Mouse (Mus musculus) ES-E14 (cell line): ENCODE results near the gene Ly6g6c. TPM values are rescaled to one million over a fixed set of nuclear protein-coding genes. Genes with fewer than 3 reads are reported as not detected.

Experiments
- DNase-seq: peaks from one replicate; pipeline ENCODE4 v3.0.0-alpha.2; 2013; ENCODE audit warnings: low read depth, low spot score
- H3K27ac ChIP-seq: 2 replicates; pipeline ENCODE4 v1.5.1; 2012; ENCODE audit warnings: low read depth, mild to moderate bottlenecking, low read length, moderate library complexity, mixed read lengths; ENCODE audit not compliant: poor library complexity, insufficient read depth, severe bottlenecking
- H3K36me3 ChIP-seq: 2 replicates; pipeline ENCODE4 v1.6.1; 2012; ENCODE audit warnings: mild to moderate bottlenecking, low read length, moderate library complexity, mixed read lengths; ENCODE audit not compliant: control insufficient read depth, poor library complexity, insufficient read depth, severe bottlenecking
- H3K4me1 ChIP-seq, 2 experiments: fragments of 150-350 bp in 1 of 2; sonication (generic) in 1 of 2; 2 replicates each; pipeline ENCODE4 v1.6.1; 2012; ENCODE audit warnings: low read length in 2 of 2, mild to moderate bottlenecking in 1 of 2, mixed read lengths in 1 of 2; ENCODE audit not compliant: control insufficient read depth in 2 of 2, insufficient read depth in 2 of 2, poor library complexity in 1 of 2
- H3K4me3 ChIP-seq, 2 experiments: fragments of 150-350 bp in 1 of 2; sonication (generic) in 1 of 2; 2 replicates each; pipeline ENCODE4 v1.5.1; 2012; ENCODE audit warnings: low read length in 2 of 2, low read depth in 1 of 2, mild to moderate bottlenecking in 1 of 2, mixed read lengths in 1 of 2; ENCODE audit not compliant: insufficient read depth in 1 of 2, poor library complexity in 1 of 2, severe bottlenecking in 1 of 2
- H3K9ac ChIP-seq: 2 replicates; pipeline ENCODE4 v1.6.1; 2012; ENCODE audit warnings: low read depth, mild to moderate bottlenecking, low read length, mixed read lengths; ENCODE audit not compliant: poor library complexity, insufficient read depth, severe bottlenecking
- H3K9me3 ChIP-seq: fragments of 150-350 bp; sonication (generic); 2 replicates; pipeline ENCODE4 v1.6.1; 2012; ENCODE audit warnings: low read depth, mild to moderate bottlenecking, low read length; ENCODE audit not compliant: control insufficient read depth, insufficient read depth
- CHD2 ChIP-seq: IDR thresholded peaks from 2 replicates; pipeline ENCODE4 v1.6.1; 2014; ENCODE audit warnings: mild to moderate bottlenecking, low read depth, low read length, inconsistent platforms
- HCFC1 ChIP-seq: IDR thresholded peaks from 2 replicates; pipeline ENCODE4 v1.6.1; 2012; ENCODE audit warnings: low read length, inconsistent platforms, borderline replicate concordance; ENCODE audit not compliant: insufficient read depth
- MAFK ChIP-seq: IDR thresholded peaks from 2 replicates; pipeline ENCODE4 v1.6.1; 2014; ENCODE audit warnings: mild to moderate bottlenecking, low read depth, low read length, inconsistent platforms; ENCODE audit not compliant: insufficient read depth
- ZC3H11A ChIP-seq: IDR thresholded peaks from 2 replicates; pipeline ENCODE4 v1.6.1; 2012; ENCODE audit warnings: low read depth, mild to moderate bottlenecking, inconsistent platforms, low read length, borderline replicate concordance
- ZNF384 ChIP-seq: IDR thresholded peaks from 2 replicates; pipeline ENCODE4 v1.6.1; 2012; ENCODE audit warnings: low read depth, low read length, inconsistent platforms
- in situ Hi-C, 2 experiments: fragments of 600-800 bp; cut with MboI; formaldehyde crosslinking; loops; one replicate each; pipeline ENCODE4 v1.15.1; 2025; ENCODE audit warnings: low sequenced_read_pairs in 2 of 2, inconsistent platforms in 1 of 2; ENCODE audit not compliant: unreplicated experiment in 2 of 2
- total RNA-seq: library from RNA; depleted of rRNA; stranded (reverse); fragments of 300-350 nt; gene quantifications from 2 replicates; pipeline ENCODE4 v1.2.3, GENCODE M21; 2012

Ly6g6c gene
- total RNA-seq, 1 experiment: not detected

DNA sequence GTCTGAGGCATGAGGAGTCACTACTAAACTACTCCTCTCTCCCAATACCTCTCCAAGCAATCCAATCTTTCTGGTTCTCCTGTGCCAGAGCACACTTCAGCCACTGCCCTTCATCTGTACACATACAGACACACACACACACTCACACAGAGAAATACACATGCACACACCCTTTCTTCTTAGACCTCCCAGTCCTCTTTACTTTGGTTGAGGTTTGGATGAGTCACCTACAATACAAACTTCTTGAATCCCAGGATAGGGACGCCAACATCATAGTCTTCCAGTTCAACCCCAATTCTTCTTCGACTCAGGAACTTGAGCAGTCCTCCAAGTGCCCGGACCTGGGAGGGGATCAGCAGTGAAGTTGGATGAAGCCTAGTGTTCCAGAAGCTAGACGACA is 21.4 kb upstream of the Ly6g6c start:
- Histone ChIP-seq H3K27ac (no peak overlapping the region), H3K36me3 (no peaks in the 10 kb centered on the region), H3K9me3 (no peaks in the 10 kb centered on the region), H3K4me3 (no peak overlapping the region), H3K4me1 (peaks cover 0 to 8% of the 10 kb centered on the region in 2 experiments; a peak in 2 of 4 replicates), H3K9ac (no peak overlapping the region)
- in situ Hi-C loops: no loop called here
- no peak for DNase-seq
- TF ChIP-seq ZC3H11A: no peak

DNA sequence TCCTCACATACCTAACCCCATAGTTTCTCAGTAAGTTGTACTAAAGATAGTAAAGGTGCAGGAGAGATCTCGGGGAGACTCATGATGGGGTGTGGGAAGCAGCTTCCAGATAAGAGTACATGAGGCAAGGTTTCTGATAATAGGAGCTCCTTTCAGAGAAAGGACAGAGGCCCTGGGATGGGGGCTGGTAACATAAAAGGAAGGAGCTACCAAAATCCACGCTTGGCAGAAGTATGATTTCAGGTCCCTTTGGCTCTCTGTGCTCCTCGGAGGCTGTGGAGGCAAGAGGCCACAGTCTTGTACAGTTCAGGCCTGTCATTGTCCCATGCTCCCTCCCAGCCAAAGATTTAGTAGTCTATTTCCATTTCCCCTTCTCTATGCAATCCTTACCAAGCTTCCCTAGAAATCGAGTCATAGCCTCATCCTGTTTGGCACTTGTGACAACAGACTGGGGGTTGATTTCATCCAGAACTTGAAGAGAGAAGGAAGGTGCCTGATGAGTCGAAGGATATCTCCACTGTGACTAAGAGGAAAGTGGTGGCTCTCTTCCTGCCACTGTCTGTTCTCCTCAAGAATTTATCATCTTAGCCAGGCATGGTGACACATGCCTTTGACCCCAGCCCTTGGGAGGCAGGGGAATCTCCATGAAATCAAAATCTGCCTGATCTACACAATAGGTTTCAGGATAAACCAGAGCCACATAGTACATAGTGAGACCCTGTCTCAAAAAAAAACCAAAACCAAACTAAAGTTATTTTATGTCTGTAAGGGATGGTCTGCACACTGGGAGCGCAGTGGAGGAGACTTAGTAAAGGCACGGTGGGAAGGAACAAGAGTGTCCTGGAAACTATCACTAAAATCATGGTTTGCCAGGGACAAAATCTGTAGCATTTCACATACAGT is 20.0 kb upstream of the Ly6g6c start:
- Histone ChIP-seq H3K4me3 (peak overlapping the region in 1 of 2 experiments; percentile 78; a peak in 2 of 4 replicates), H3K9ac (no peak overlapping the region), H3K27ac (no peak overlapping the region), H3K36me3 (no peaks in the 10 kb centered on the region), H3K4me1 (peaks cover 0 to 14% of the 10 kb centered on the region in 2 experiments), H3K9me3 (no peaks in the 10 kb centered on the region)
- no peak for TF ChIP-seq HCFC1
- TF ChIP-seq ZNF384: no peak
- TF ChIP-seq ZC3H11A: no peak
- TF ChIP-seq CHD2: no peak
- TF ChIP-seq MAFK: no peak
- in situ Hi-C loops: no loop called here
- DNase-seq: no peak

DNA sequence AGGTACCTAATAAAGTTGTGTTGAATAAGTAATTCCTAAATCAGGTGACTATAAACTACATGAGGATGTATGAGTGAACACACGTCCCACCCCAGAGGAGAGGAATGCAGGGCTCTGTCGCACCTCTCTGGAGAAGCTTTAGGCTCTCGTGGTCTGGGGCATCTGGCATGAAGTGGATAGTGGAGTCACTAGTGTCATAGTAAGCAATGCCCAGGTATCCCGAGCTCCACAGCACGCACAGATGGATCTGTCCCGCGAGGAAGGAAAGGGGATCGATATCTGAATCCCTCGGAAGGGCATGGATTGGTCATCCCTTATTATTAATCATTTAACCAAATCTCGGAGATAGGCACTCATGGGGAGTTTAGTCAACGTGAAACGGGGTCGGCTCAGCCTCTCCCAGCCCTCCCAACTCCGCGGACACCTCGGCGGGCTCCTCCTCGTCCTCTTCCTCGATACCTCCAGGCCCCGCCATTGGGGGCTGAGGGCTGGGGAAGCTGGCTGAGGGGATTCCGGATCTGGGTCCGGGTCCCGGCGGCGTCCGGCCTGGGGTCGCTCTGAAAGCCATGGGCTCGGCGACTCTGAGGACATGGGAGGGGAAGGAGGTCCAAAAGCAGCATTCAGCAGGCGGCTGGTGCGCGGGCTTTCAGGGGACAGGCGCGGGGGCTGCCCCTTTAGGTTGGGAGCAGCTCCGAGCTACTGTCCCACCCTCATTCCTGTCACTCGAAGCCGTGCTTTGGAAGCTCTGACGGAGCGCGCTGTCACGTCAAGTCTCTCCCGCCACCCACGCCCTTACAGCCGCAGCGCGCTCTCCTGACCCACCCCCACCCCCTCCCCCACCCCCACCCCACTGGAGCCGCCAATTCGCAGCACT is 19.1 kb upstream of the Ly6g6c start:
- Histone ChIP-seq H3K36me3 (no peaks in the 10 kb centered on the region), H3K4me1 (peaks cover 0 to 14% of the 10 kb centered on the region in 2 experiments), H3K27ac (no peak overlapping the region), H3K4me3 (peak overlapping the region; percentile 66 to 78), H3K9ac (peak overlapping the region; percentile 91), H3K9me3 (no peaks in the 10 kb centered on the region)
- DNase-seq: no peak
- in situ Hi-C loops: no loop called here
- TF ChIP-seq HCFC1 (no peak), ZC3H11A (no peak), MAFK (no peak), ZNF384 (no peak), CHD2 (no peak)

DNA sequence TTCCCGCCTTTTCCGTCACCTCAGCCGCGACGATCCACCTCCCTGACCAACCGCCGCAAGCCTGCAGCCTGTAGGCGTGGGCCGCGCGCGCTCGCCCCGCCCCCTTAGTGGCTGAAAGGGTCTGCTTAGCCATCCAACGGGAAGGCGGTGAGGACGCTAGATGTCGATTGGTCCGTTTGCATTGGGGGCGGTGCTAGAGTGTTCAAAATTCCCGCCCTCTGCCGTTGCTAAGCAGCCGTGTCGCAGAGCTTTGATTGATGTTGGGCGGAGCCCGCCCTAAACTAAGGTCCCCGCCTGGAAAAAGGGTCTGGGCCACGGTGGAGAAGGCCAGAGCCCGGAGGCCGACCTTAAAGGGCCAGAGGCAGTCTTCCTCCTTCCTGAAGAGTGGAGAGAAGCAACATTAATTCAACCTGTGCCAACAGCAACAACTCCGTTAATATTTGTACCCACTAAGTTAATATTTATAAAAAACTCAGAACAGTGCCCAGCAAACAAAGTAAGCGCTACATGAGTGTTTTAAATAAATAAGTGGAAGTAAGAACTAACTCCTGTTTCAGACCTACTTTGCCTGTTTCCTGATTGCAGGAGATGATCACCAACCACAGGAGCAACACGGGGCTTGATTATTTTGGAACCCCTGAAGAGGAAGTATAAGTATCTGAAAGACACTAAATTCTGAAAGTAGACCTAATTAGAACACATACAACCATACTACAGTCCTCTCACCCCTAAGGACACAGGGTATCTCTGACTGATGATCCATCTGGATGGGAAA is 18.3 kb upstream of the Ly6g6c start, which contains the start of gene Msh5:
TSS of gene Msh5 (minus strand) at position 65 of the 775 bp plus-strand sequence.
- Histone ChIP-seq H3K36me3 (no peaks in the 10 kb centered on the region), H3K4me3 (peak within 1 kb of the TSS; percentile 66 to 78), H3K9ac (peak within 1 kb of the TSS; percentile 91), H3K27ac (no peak within 1 kb of the TSS), H3K9me3 (no peaks in the 10 kb centered on the region), H3K4me1 (peaks cover 0 to 16% of the 10 kb centered on the region in 2 experiments)
- 0 out of 2 replicates have a peak, but pooled peaks have one; percentile 17 for TF ChIP-seq CHD2
- no peak for TF ChIP-seq ZC3H11A
- TF ChIP-seq MAFK: no peak
- TF ChIP-seq HCFC1: no peak
- peak; percentile 100 for DNase-seq
- in situ Hi-C loops: no loop called here
